Mouse (Mus musculus): ENCODE measurements around the gene Cep85l.

The Cep85l gene

GRCm38 (mm10) chr10:53379709-53380106 is at the start of gene Cep85l:
Gene Cep85l, minus strand, starts transcription at chr10:53379947.
- DNase-seq (ENCODE audit: low read depth): peak; percentile 71

GRCm38 (mm10) chr10:53428695-53429447 is 49.1 kb upstream of the Cep85l start:
- no peak for DNase-seq (ENCODE audit: low read depth)

- DNase-seq (ENCODE audit: low read depth): no peak
Measured at GRCm38 (mm10) chr10:53426524-53426923, 46.8 kb upstream of the Cep85l start.

- no peak for DNase-seq (ENCODE audit: low read depth)
Measured at GRCm38 (mm10) chr10:53423091-53423490, 43.3 kb upstream of the Cep85l start.

- DNase-seq (ENCODE audit: low read depth): no peak
Measured at GRCm38 (mm10) chr10:53422206-53422605, 42.5 kb upstream of the Cep85l start.

GRCm38 (mm10) chr10:53421613-53422012 is 41.9 kb upstream of the Cep85l start:
- no peak for DNase-seq (ENCODE audit: low read depth)

GRCm38 (mm10) chr10:53420069-53420468 is 40.3 kb upstream of the Cep85l start:
- DNase-seq (ENCODE audit: low read depth): no peak

GRCm38 (mm10) chr10:53419139-53419935 is 39.6 kb upstream of the Cep85l start:
- no peak for DNase-seq (ENCODE audit: low read depth)

GRCm38 (mm10) chr10:53417015-53417414 is 37.3 kb upstream of the Cep85l start:
- no peak for DNase-seq (ENCODE audit: low read depth)

- DNase-seq (ENCODE audit: low read depth): no peak
Measured at GRCm38 (mm10) chr10:53416152-53416712, 36.5 kb upstream of the Cep85l start.

- DNase-seq (ENCODE audit: low read depth): no peak
Measured at GRCm38 (mm10) chr10:53415252-53415651, 35.5 kb upstream of the Cep85l start.

GRCm38 (mm10) chr10:53414092-53415085 is 34.6 kb upstream of the Cep85l start:
- no peak for DNase-seq (ENCODE audit: low read depth)

GRCm38 (mm10) chr10:53412936-53413335 is 33.2 kb upstream of the Cep85l start:
- DNase-seq (ENCODE audit: low read depth): no peak

GRCm38 (mm10) chr10:53412165-53412564 is 32.4 kb upstream of the Cep85l start:
- no peak for DNase-seq (ENCODE audit: low read depth)

- no peak for DNase-seq (ENCODE audit: low read depth)
Measured at GRCm38 (mm10) chr10:53410831-53411230, 31.1 kb upstream of the Cep85l start.

- DNase-seq (ENCODE audit: low read depth): no peak
Measured at GRCm38 (mm10) chr10:53407422-53407821, 27.7 kb upstream of the Cep85l start.

GRCm38 (mm10) chr10:53406845-53407244 is 27.1 kb upstream of the Cep85l start:
- no peak for DNase-seq (ENCODE audit: low read depth)

- DNase-seq (ENCODE audit: low read depth): no peak
Measured at GRCm38 (mm10) chr10:53402293-53402692, 22.5 kb upstream of the Cep85l start.

- DNase-seq (ENCODE audit: low read depth): no peak
Measured at GRCm38 (mm10) chr10:53399053-53399452, 19.3 kb upstream of the Cep85l start.

- no peak for DNase-seq (ENCODE audit: low read depth)
Measured at GRCm38 (mm10) chr10:53398540-53398902, 18.8 kb upstream of the Cep85l start.

- DNase-seq (ENCODE audit: low read depth): no peak
Measured at GRCm38 (mm10) chr10:53397846-53398539, 18.2 kb upstream of the Cep85l start.
